Mouse (Mus musculus): ENCODE data around the gene Ankrd2.

GRCm38 (mm10) chr19:42075051-42075450, 39.3 kb downstream of the Ankrd2 start:
- no peak for TF ChIP-seq CTCF (IDR thresholded peaks at IDR 0.05; ENCODE audit: extremely low read depth, insufficient read depth, insufficient read length, insufficient replicate concordance)
- TF ChIP-seq POLR2A (IDR thresholded peaks at IDR 0.05; ENCODE audit: low read depth, low read length) = no peak
